Mouse (Mus musculus): ENCODE data around the gene Olfr726. TPM values are rescaled to one million over a fixed set of nuclear protein-coding genes. Genes with fewer than 3 reads are reported as not detected.

Olfr726 gene
- polyA plus RNA-seq, 1 experiment, result not detected

GRCm38 (mm10) chr14:50040275-50040674 is 50.5 kb downstream of the Olfr726 start, which contains the start of gene Olfr725:
TSS of gene Olfr725 (minus strand) at chr14:50040375.
- Histone ChIP-seq H3K4me3 (ENCODE audit: low read depth, low read length) (no peak within 1 kb of the TSS), H3K9me3 (replicated peaks; ENCODE audit: control insufficient read depth, insufficient read depth, low read length, poor library complexity, severe bottlenecking) (no peaks in the 10 kb centered on the region; the same call in 1 of the 2 replicates), H3K9ac (ENCODE audit: low read depth, poor library complexity, severe bottlenecking) (no peak within 1 kb of the TSS), H3K27ac (ENCODE audit: insufficient read depth, low read length) (no peak within 1 kb of the TSS), H3K36me3 (ENCODE audit: control insufficient read depth, insufficient read depth, low read length, poor library complexity, severe bottlenecking) (no peaks in the 10 kb centered on the region), H3K27me3 (ENCODE audit: control insufficient read depth, insufficient read depth, low read length, poor library complexity, severe bottlenecking) (no peaks in the 10 kb centered on the region), H3K4me1 (ENCODE audit: control insufficient read depth, insufficient read depth, low read length) (no peaks in the 10 kb centered on the region)
- TF ChIP-seq EP300 (IDR thresholded peaks at IDR 0.05; ENCODE audit: insufficient read depth, low read depth, low read length), result no peak
- TF ChIP-seq POLR2A (IDR thresholded peaks at IDR 0.05; ENCODE audit: insufficient read depth, low read length), result no peak
- no peak for TF ChIP-seq CTCF (IDR thresholded peaks at IDR 0.05; ENCODE audit: low read depth, low read length)

Other genes starting within 250 kb of the Olfr726 start
- not detected in 2 replicates for gene Olfr722, start 189.0 kb downstream of the Olfr726 start, polyA plus RNA-seq (2011; ENCODE audit: insufficient read depth, insufficient read length, low read depth, missing spikeins)
- not detected in 2 replicates for gene Olfr723, start 159.2 kb downstream of the Olfr726 start, polyA plus RNA-seq (2011; ENCODE audit: insufficient read depth, insufficient read length, low read depth, missing spikeins)
- not detected in 2 replicates for gene Olfr724, start 127.7 kb downstream of the Olfr726 start, polyA plus RNA-seq (2011; ENCODE audit: insufficient read depth, insufficient read length, low read depth, missing spikeins)
- not detected in 2 replicates for gene Olfr725, start 50.6 kb downstream of the Olfr726 start, polyA plus RNA-seq (2011; ENCODE audit: insufficient read depth, insufficient read length, low read depth, missing spikeins)
- not detected in 2 replicates for gene Olfr727, start 32.2 kb upstream of the Olfr726 start, polyA plus RNA-seq (2011; ENCODE audit: insufficient read depth, insufficient read length, low read depth, missing spikeins)
- gene Olfr728, start 51.7 kb upstream of the Olfr726 start, polyA plus RNA-seq (2011; ENCODE audit: insufficient read depth, insufficient read length, low read depth, missing spikeins), result not detected in 2 replicates
- gene Olfr729, start 62.0 kb upstream of the Olfr726 start, polyA plus RNA-seq (2011; ENCODE audit: insufficient read depth, insufficient read length, low read depth, missing spikeins), result 0.13 TPM in 1 of 2 replicates, not detected in the other
- not detected in 2 replicates for gene Olfr730, start 97.2 kb upstream of the Olfr726 start, polyA plus RNA-seq (2011; ENCODE audit: insufficient read depth, insufficient read length, low read depth, missing spikeins)
- gene Olfr731, start 150.9 kb upstream of the Olfr726 start, polyA plus RNA-seq (2011; ENCODE audit: insufficient read depth, insufficient read length, low read depth, missing spikeins), result not detected in 2 replicates
- gene Olfr732, start 193.3 kb upstream of the Olfr726 start, polyA plus RNA-seq (2011; ENCODE audit: insufficient read depth, insufficient read length, low read depth, missing spikeins), result not detected in 2 replicates
- gene Olfr733, start 210.6 kb upstream of the Olfr726 start, polyA plus RNA-seq (2011; ENCODE audit: insufficient read depth, insufficient read length, low read depth, missing spikeins), result not detected in 2 replicates
- gene Olfr734, start 235.8 kb upstream of the Olfr726 start, polyA plus RNA-seq (2011; ENCODE audit: insufficient read depth, insufficient read length, low read depth, missing spikeins), result not detected in 2 replicates